Comparison of ENCODE assay signal across 10 mouse cellular contexts in the genomic region with DNA sequence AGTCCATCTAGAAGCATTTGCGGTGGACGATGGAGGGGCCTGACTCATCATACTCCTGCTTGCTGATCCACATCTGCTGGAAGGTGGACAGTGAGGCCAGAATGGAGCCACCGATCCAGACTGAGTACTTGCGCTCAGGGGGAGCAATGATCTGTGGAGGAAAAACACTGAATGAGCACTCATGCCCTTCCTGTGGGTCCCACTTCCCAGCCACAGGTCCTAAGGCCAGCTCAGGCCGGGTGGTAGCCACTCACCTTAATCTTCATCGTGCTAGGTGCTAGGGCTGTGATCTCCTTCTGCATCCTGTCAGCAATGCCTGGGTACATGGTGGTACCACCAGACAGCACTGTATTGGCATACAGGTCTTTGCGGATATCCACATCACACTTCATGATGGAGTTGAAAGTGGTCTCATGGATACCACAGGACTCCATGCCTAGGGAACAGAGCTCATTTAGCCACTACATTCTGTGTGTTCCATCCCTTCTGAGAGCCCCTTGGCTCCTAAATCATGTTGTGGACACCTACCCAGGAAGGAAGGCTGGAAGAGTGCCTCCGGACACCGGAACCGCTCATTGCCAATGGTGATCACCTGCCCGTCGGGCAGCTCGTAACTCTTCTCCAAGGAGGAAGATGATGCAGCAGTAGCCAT. TPM values are rescaled to one million over a fixed set of nuclear protein-coding genes. Genes with fewer than 3 reads are reported as not detected.
DNase-seq lines count a peak whose midpoint lies in the region; ATAC-seq and TF ChIP-seq lines count a peak whose summit lies in the region.
"Not testable (repeated sequence)": the region's sequence is repeated elsewhere in the genome, so short reads cannot be mapped to it uniquely, and the experiment has no call there.
"Had no signal": no experiment of that assay in that cellular context is flagged by ENCODE, and none has a peak within 500 bp of the region (broad histone marks: within the 10 kb centered on the region; RNA-seq: fewer than 3 reads in every experiment).

No protein-coding gene starts in this region.

- TF ChIP-seq RAD21 in CH12.LX (IDR thresholded peaks at IDR 0.05; ENCODE audit: low read depth, low read length): not testable (repeated sequence)

- not testable (repeated sequence) for H3K27me3 ChIP-seq in CH12.LX (replicated peaks); embryonic facial prominence, embryonic 11.5 days (ENCODE audit: control insufficient read depth, insufficient read depth, low read length); kidney, embryonic 15.5 days; liver, embryonic 11.5 days (replicated peaks; ENCODE audit: control insufficient read depth, insufficient read depth, low read length); midbrain, embryonic 12.5 days; small intestine, adult 2 months (ENCODE audit: control insufficient read depth, insufficient read depth, low read length)

- not testable (repeated sequence) for DNase-seq in CH12.LX (ENCODE audit: extremely low read depth); embryonic facial prominence, embryonic 11.5 days (ENCODE audit: low spot score); liver, embryonic 11.5 days (ENCODE audit: low spot score)
- peak; percentile 7 for DNase-seq in gastrocnemius, postnatal 10 days
- DNase-seq in heart, postnatal 4 days: peak; percentile 14

- TF ChIP-seq POLR2A in CH12.LX (IDR thresholded peaks at IDR 0.05; ENCODE audit: low read depth, low read length): peak; percentile 13; the same call in 1 of the 2 replicates
- not testable (repeated sequence) for TF ChIP-seq POLR2A in small intestine, adult 2 months (IDR thresholded peaks at IDR 0.05; ENCODE audit: low read depth, low read length)

- not testable (repeated sequence) for ATAC-seq in embryonic facial prominence, embryonic 11.5 days (replicated peaks; ENCODE audit: insufficient number of reproducible peaks, low FRiP score, low TSS enrichment, low read depth); kidney, embryonic 15.5 days (replicated peaks; ENCODE audit: low FRiP score); liver, embryonic 11.5 days (replicated peaks; ENCODE audit: low FRiP score); midbrain, embryonic 12.5 days (ENCODE audit: low FRiP score, low read depth)

- dilution Hi-C loops in CH12.LX (cut with MboI; ENCODE audit: extremely low pct_ligation_motif_present, extremely low pct_unique_long_range_greater_than_20kb, low sequenced_read_pairs): not testable (repeated sequence)

- H3K9me3 ChIP-seq in CH12.LX (replicated peaks; ENCODE audit: low read length); embryonic facial prominence, embryonic 11.5 days (replicated peaks; ENCODE audit: control insufficient read depth, low read length); kidney, embryonic 15.5 days (replicated peaks); liver, embryonic 11.5 days (ENCODE audit: control insufficient read depth, low read length); midbrain, embryonic 12.5 days: not testable (repeated sequence)

- not testable (repeated sequence) for H3K9ac ChIP-seq in CH12.LX (ENCODE audit: insufficient read depth, low read depth)
- peak overlapping the region; percentile 46 for H3K9ac ChIP-seq in embryonic facial prominence, embryonic 11.5 days (replicated peaks; ENCODE audit: low read length)
- peak overlapping the region; percentile 58 for H3K9ac ChIP-seq in kidney, embryonic 15.5 days
- H3K9ac ChIP-seq in liver, embryonic 11.5 days (ENCODE audit: low read depth, low read length): peak overlapping the region; percentile 56
- peak overlapping the region; percentile 64 for H3K9ac ChIP-seq in midbrain, embryonic 12.5 days (replicated peaks)

- TF ChIP-seq CTCF in CH12.LX (conservative IDR thresholded peaks at IDR 0.05 in 1 of 2, IDR thresholded peaks at IDR 0.05 in 1 of 2; ENCODE audit: low read depth in 2 of 2, low read length in 2 of 2); small intestine, adult 2 months (IDR thresholded peaks at IDR 0.05; ENCODE audit: extremely low read depth, insufficient read length, insufficient replicate concordance, low read depth, low read length): not testable (repeated sequence)

- H3K27ac ChIP-seq in CH12.LX (ENCODE audit: insufficient read depth, low read depth); embryonic facial prominence, embryonic 11.5 days (replicated peaks; ENCODE audit: low read depth, low read length); liver, embryonic 11.5 days (ENCODE audit: low read depth, low read length); midbrain, embryonic 12.5 days (replicated peaks): not testable (repeated sequence)
- H3K27ac ChIP-seq in kidney, embryonic 15.5 days: 0 out of 2 replicates have a peak overlapping the region, but pooled peaks have one; percentile 9
- H3K27ac ChIP-seq in small intestine, adult 2 months (ENCODE audit: insufficient read depth, low read depth, low read length): peak overlapping the region; percentile 45

- H3K4me2 ChIP-seq in CH12.LX (ENCODE audit: insufficient read depth, low read depth, poor library complexity, severe bottlenecking): peak overlapping the region; percentile 52
- peak overlapping the region; percentile 73 for H3K4me2 ChIP-seq in embryonic facial prominence, embryonic 11.5 days (ENCODE audit: low read depth, low read length)
- peak overlapping the region; percentile 69 for H3K4me2 ChIP-seq in kidney, embryonic 15.5 days
- peak overlapping the region; percentile 70 for H3K4me2 ChIP-seq in liver, embryonic 11.5 days
- H3K4me2 ChIP-seq in midbrain, embryonic 12.5 days (replicated peaks): peak overlapping the region; percentile 69

- in situ Hi-C loops in CH12.LX (cut with MboI; ENCODE audit: low pct_ligation_motif_present, low pct_unique_long_range_greater_than_20kb, low sequenced_read_pairs): not testable (repeated sequence)

- TF ChIP-seq EP300 in CH12.LX (IDR thresholded peaks at IDR 0.05; ENCODE audit: low read length): not testable (repeated sequence)

- H3K36me3 ChIP-seq in CH12.LX (replicated peaks in 1 of 2; ENCODE audit: control insufficient read depth in 1 of 2, insufficient read depth in 1 of 2, low read length in 1 of 2): peaks cover 18 to 22% of the 10 kb centered on the region in 2 experiments
- not testable (repeated sequence) for H3K36me3 ChIP-seq in embryonic facial prominence, embryonic 11.5 days (replicated peaks; ENCODE audit: control insufficient read depth, insufficient read depth, low read depth, low read length)
- peaks cover 21% of the 10 kb centered on the region for H3K36me3 ChIP-seq in kidney, embryonic 15.5 days
- H3K36me3 ChIP-seq in liver, embryonic 11.5 days (ENCODE audit: control insufficient read depth, insufficient read depth, low read length): peaks cover 14% of the 10 kb centered on the region
- peaks cover 16% of the 10 kb centered on the region for H3K36me3 ChIP-seq in midbrain, embryonic 12.5 days
- peaks cover 21% of the 10 kb centered on the region for H3K36me3 ChIP-seq in small intestine, adult 2 months (ENCODE audit: control insufficient read depth, insufficient read depth, low read length)

- peaks cover 14 to 31% of the 10 kb centered on the region in 2 experiments for H3K4me1 ChIP-seq in CH12.LX (ENCODE audit: control insufficient read depth in 1 of 2, insufficient read depth in 2 of 2)
- H3K4me1 ChIP-seq in embryonic facial prominence, embryonic 11.5 days (ENCODE audit: control insufficient read depth, insufficient read depth, low read length); small intestine, adult 2 months (ENCODE audit: control insufficient read depth, insufficient read depth, insufficient read length, low read length): not testable (repeated sequence)
- H3K4me1 ChIP-seq in kidney, embryonic 15.5 days: peaks cover 27% of the 10 kb centered on the region
- H3K4me1 ChIP-seq in liver, embryonic 11.5 days (replicated peaks; ENCODE audit: control insufficient read depth, insufficient read depth, low read length): peaks cover 31% of the 10 kb centered on the region
- peaks cover 32% of the 10 kb centered on the region for H3K4me1 ChIP-seq in midbrain, embryonic 12.5 days

- peaks cover 17% of the 10 kb centered on the region for H3K79me2 ChIP-seq in CH12.LX (replicated peaks; ENCODE audit: control insufficient read depth, extremely low read depth, insufficient read depth, poor library complexity, severe bottlenecking)

- peak overlapping the region; percentile 1 to 60 (median 59) for H3K4me3 ChIP-seq in CH12.LX (replicated peaks in 1 of 3; ENCODE audit: low read depth in 2 of 3, low read length in 2 of 3, poor library complexity in 1 of 3)
- H3K4me3 ChIP-seq in embryonic facial prominence, embryonic 11.5 days (ENCODE audit: low read depth, low read length): peak overlapping the region; percentile 44
- H3K4me3 ChIP-seq in kidney, embryonic 15.5 days (replicated peaks): peak overlapping the region; percentile 52
- H3K4me3 ChIP-seq in liver, embryonic 11.5 days (ENCODE audit: low read depth, low read length): peak overlapping the region; percentile 40
- peak overlapping the region; percentile 46 for H3K4me3 ChIP-seq in midbrain, embryonic 12.5 days
- peak overlapping the region; percentile 70 for H3K4me3 ChIP-seq in small intestine, adult 2 months (ENCODE audit: low read depth, low read length)

- WGBS in embryonic facial prominence, embryonic 11.5 days: 70% methylated on average over 10 of the region's 13 CpGs
- WGBS in kidney, embryonic 15.5 days: 26% methylated on average over 11 of the region's 13 CpGs
- 73% methylated on average over 11 of the region's 13 CpGs for WGBS in liver, embryonic 11.5 days
- 75% methylated on average over 11 of the region's 13 CpGs for WGBS in midbrain, embryonic 12.5 days
- WGBS in small intestine, adult 2 months: 7% methylated on average over 11 of the region's 13 CpGs

RNA-seq across cellular contexts. Expression of a gene that starts 1.8 kb away (rescaled TPM):
- total RNA-seq in CH12.LX (2012; rRNA removed) (1,832 and 2,176 TPM in 2 replicates), CH12.LX (2014; rRNA removed) (2,424 and 2,484 TPM in 2 replicates)
- polyA plus RNA-seq in CH12.LX (2012; ENCODE audit: insufficient read length, low read depth): 3,554 and 4,362 TPM in 2 replicates
- 3,237 and 3,434 TPM in 2 replicates for polyA plus RNA-seq in embryonic facial prominence, embryonic 11.5 days (2014; fragmentation: Nextera tagmentation; extraction: Ambion mirVana)
- 100 to 1,000 TPM; 439 to 618 TPM for total RNA-seq in gastrocnemius, postnatal 10 days (2021)
- total RNA-seq in heart, postnatal 4 days (2021): 1,000 to 10,000 TPM in 1 of 2 experiments, 100 to 1,000 TPM in 1; 930 to 1,002 TPM
- 2,367 and 2,520 TPM in 2 replicates for polyA plus RNA-seq in kidney, embryonic 15.5 days (2015; fragmentation: Nextera tagmentation; extraction: Ambion mirVana)
- polyA plus RNA-seq in liver, embryonic 11.5 days (2014; fragmentation: Nextera tagmentation; extraction: Ambion mirVana): 1,592 and 1,704 TPM in 2 replicates
- polyA plus RNA-seq in midbrain, embryonic 12.5 days (2016; fragmentation: Nextera tagmentation; extraction: Ambion mirVana): 3,175 and 3,231 TPM in 2 replicates
- polyA plus RNA-seq in small intestine, adult 2 months (2012; rRNA removed): 927 and 1,318 TPM in 2 replicates

RNA-seq across cellular contexts. Expression of a gene that starts 14.8 kb away (rescaled TPM):
- 0.25 TPM in 1 of 2 replicates, not detected in the other for total RNA-seq in CH12.LX (2012; rRNA removed)
- not detected in 2 replicates for total RNA-seq in CH12.LX (2014; rRNA removed)
- not detected in 2 replicates for polyA plus RNA-seq in CH12.LX (2012; ENCODE audit: insufficient read length, low read depth)
- polyA plus RNA-seq in embryonic facial prominence, embryonic 11.5 days (2014; fragmentation: Nextera tagmentation; extraction: Ambion mirVana): 0.20 and 0.28 TPM in 2 replicates
- total RNA-seq in gastrocnemius, postnatal 10 days (2021): under 1 TPM; 0.50 to 0.61 TPM
- under 1 TPM in 1 of 2 experiments, not detected in 1; 0.34 TPM for total RNA-seq in heart, postnatal 4 days (2021)
- 1.1 and 1.2 TPM in 2 replicates for polyA plus RNA-seq in kidney, embryonic 15.5 days (2015; fragmentation: Nextera tagmentation; extraction: Ambion mirVana)
- 0.29 TPM in 1 of 2 replicates, not detected in the other for polyA plus RNA-seq in liver, embryonic 11.5 days (2014; fragmentation: Nextera tagmentation; extraction: Ambion mirVana)
- polyA plus RNA-seq in midbrain, embryonic 12.5 days (2016; fragmentation: Nextera tagmentation; extraction: Ambion mirVana): 1.4 and 1.5 TPM in 2 replicates
- not detected in 2 replicates for polyA plus RNA-seq in small intestine, adult 2 months (2012; rRNA removed)
- total RNA-seq: heart, adult 8-10 months; layer of hippocampus, postnatal 10 days had no signal

RNA-seq across cellular contexts. Expression of a gene that starts 32.1 kb away (rescaled TPM):
- total RNA-seq in CH12.LX (2012; rRNA removed) (17.7 and 19.6 TPM in 2 replicates), CH12.LX (2014; rRNA removed) (6.6 and 7.7 TPM in 2 replicates)
- polyA plus RNA-seq in CH12.LX (2012; ENCODE audit: insufficient read length, low read depth): 13.1 and 14.3 TPM in 2 replicates
- polyA plus RNA-seq in embryonic facial prominence, embryonic 11.5 days (2014; fragmentation: Nextera tagmentation; extraction: Ambion mirVana): 20.5 and 24.2 TPM in 2 replicates
- 10 to 100 TPM; 14.6 to 15.3 TPM for total RNA-seq in gastrocnemius, postnatal 10 days (2021)
- total RNA-seq in heart, postnatal 4 days (2021): 10 to 100 TPM; 31.4 to 34.4 TPM
- 33.1 and 41.9 TPM in 2 replicates for polyA plus RNA-seq in kidney, embryonic 15.5 days (2015; fragmentation: Nextera tagmentation; extraction: Ambion mirVana)
- polyA plus RNA-seq in liver, embryonic 11.5 days (2014; fragmentation: Nextera tagmentation; extraction: Ambion mirVana): 22.8 and 23.2 TPM in 2 replicates
- 51.3 and 55.4 TPM in 2 replicates for polyA plus RNA-seq in midbrain, embryonic 12.5 days (2016; fragmentation: Nextera tagmentation; extraction: Ambion mirVana)
- polyA plus RNA-seq in small intestine, adult 2 months (2012; rRNA removed): 32.0 and 49.2 TPM in 2 replicates
